Mouse (Mus musculus) G1E (cell line): ENCODE results near the gene Ascc1. TPM values are rescaled to one million over a fixed set of nuclear protein-coding genes. Genes with fewer than 3 reads are reported as not detected.
"Not testable (repeated sequence)": the region's sequence is repeated elsewhere in the genome, so short reads cannot be mapped to it uniquely, and the experiment has no call there.

ENCODE experiments used
- ATAC-seq: 2 replicates; pipeline ENCODE4 v1.8.0; 2016; ENCODE audit warnings: mild to moderate bottlenecking; ENCODE audit not compliant: insufficient number of reproducible peaks, poor library complexity, low FRiP score, severe bottlenecking; ENCODE audit errors: extremely low read depth
- DNase-seq: peaks from one replicate; pipeline ENCODE4 v3.0.0; 2012; ENCODE audit warnings: low spot score
- H3K27me3 ChIP-seq: 2 replicates; pipeline ENCODE4 v1.6.1; 2012; ENCODE audit warnings: mild to moderate bottlenecking, low read length, inconsistent platforms; ENCODE audit not compliant: insufficient read depth
- H3K36me3 ChIP-seq: replicated peaks from 2 replicates; pipeline ENCODE3; 2012; ENCODE audit warnings: mild to moderate bottlenecking, inconsistent platforms
- H3K4me1 ChIP-seq: 2 replicates; pipeline ENCODE4 v1.6.1; 2012; ENCODE audit warnings: low read depth, low read length, inconsistent platforms, mixed read lengths; ENCODE audit not compliant: insufficient read depth
- H3K4me3 ChIP-seq: 2 replicates; pipeline ENCODE4 v1.5.1; 2012; ENCODE audit warnings: low read depth, mild to moderate bottlenecking, inconsistent platforms, low read length, moderate library complexity, mixed read lengths
- H3K9me3 ChIP-seq: replicated peaks from 2 replicates; pipeline ENCODE4 v1.6.1; 2012; ENCODE audit warnings: inconsistent platforms
- CTCF ChIP-seq: IDR thresholded peaks from 2 replicates; pipeline ENCODE4 v1.5.1; 2012; ENCODE audit warnings: low read depth, low read length, inconsistent platforms, mixed read lengths
- GATA1 ChIP-seq: IDR thresholded peaks from 2 replicates; pipeline ENCODE4 v1.6.1; 2012; ENCODE audit warnings: borderline replicate concordance, low read length, inconsistent platforms, mixed read lengths
- GATA2 ChIP-seq: IDR thresholded peaks from 2 replicates; pipeline ENCODE4 v1.6.1; 2012; ENCODE audit warnings: low read depth, low read length, inconsistent platforms, borderline replicate concordance
- POLR2AphosphoS5 ChIP-seq: IDR thresholded peaks from 2 replicates; pipeline ENCODE4 v1.6.1; 2012; ENCODE audit warnings: low read depth, low read length, inconsistent platforms; ENCODE audit not compliant: insufficient replicate concordance
- TAL1 ChIP-seq: conservative IDR thresholded peaks from 2 replicates; pipeline ENCODE4 v1.6.1; 2012; ENCODE audit warnings: low read depth, low read length, inconsistent platforms, mixed read lengths
- polyA plus RNA-seq: library from polyadenylated mRNA; stranded (reverse); fragments of >175 nt; gene quantifications from 2 replicates; pipeline ENCODE4 v1.2.3, GENCODE M21; 2012
- total RNA-seq, 2 experiments: library from RNA; stranded (forward) in 1 of 2; stranded (reverse) in 1 of 2; fragments of 200-1000 nt in 1 of 2; fragments of >200 nt in 1 of 2; fragmentation: Nextera tagmentation in 1 of 2; gene quantifications; 2 replicates each; pipeline ENCODE4 v1.2.3; 2014 to 2017

Ascc1 gene
- total and polyA plus RNA-seq, 3 experiments = 19.3 to 22.6 (median 19.7) TPM

DNA sequence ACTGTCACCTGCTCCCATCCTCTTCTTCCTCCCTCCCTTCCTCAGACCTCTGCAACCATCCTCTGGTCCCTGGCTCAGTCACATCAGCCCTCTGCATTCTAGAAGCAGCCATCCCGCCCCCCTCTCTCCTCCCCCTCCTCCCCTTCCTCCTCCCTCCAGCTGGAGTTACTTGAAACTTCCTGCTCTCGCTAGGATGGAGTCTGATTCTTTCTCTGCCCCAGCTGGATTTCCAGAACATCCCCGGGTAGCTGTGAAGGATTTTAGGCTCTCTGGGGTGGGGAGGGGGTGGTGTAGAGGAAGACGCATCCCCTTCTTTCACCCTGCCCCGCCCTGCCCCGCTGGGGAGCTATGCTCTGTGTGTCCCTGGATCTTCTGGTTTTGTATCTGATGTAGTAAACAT lies 130.9 kb downstream of the Ascc1 start:
- Histone ChIP-seq H3K36me3 (no peaks in the 10 kb centered on the region), H3K4me1 (no peaks in the 10 kb centered on the region), H3K4me3 (no peak overlapping the region), H3K27me3 (peaks cover 5% of the 10 kb centered on the region; the same call in 1 of the 2 replicates), H3K9me3 (no peaks in the 10 kb centered on the region)
- DNase-seq (no peak), ATAC-seq (no peak)
- no peak for TF ChIP-seq TAL1
- no peak for TF ChIP-seq POLR2AphosphoS5
- TF ChIP-seq GATA2 = no peak
- TF ChIP-seq CTCF = no peak
- TF ChIP-seq GATA1 = no peak

DNA sequence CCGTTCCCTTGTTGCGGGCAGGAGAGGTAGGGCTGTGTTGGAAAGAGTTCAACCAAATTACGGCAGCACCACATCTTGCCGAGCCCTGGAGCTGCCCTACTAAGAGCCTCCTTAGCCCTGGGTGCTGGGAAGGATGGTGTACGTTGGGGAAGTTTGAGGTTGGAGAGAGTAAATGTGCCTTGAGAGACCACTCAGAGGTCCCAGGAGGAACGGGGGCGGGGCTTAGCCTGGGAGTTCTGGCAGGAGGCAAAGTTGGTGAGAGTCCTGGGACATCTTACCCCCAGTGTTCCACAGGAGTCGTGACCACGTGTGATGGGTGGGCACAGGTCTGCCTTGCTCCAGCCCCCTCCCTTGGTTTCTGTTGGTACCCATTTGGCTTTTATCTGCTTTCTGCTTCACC lies 131.6 kb downstream of the Ascc1 start:
- TF ChIP-seq CTCF (no peak), GATA2 (no peak), POLR2AphosphoS5 (no peak), TAL1 (no peak), GATA1 (no peak)
- DNase-seq (no peak), ATAC-seq (no peak)
- Histone ChIP-seq H3K4me3 (no peak overlapping the region), H3K36me3 (no peaks in the 10 kb centered on the region), H3K9me3 (no peaks in the 10 kb centered on the region), H3K27me3 (peaks cover 4% of the 10 kb centered on the region; the same call in 1 of the 2 replicates), H3K4me1 (no peaks in the 10 kb centered on the region)

- H3K4me3 ChIP-seq, ATAC-seq, DNase-seq, H3K27me3 ChIP-seq, H3K4me1 ChIP-seq, H3K36me3 ChIP-seq, H3K9me3 ChIP-seq: not testable (repeated sequence)
Observed at GRCm38 (mm10) chr10:60136010-60136409, 133.4 kb downstream of the Ascc1 start.

- DNase-seq (no peak), ATAC-seq (no peak)
- Histone ChIP-seq H3K27me3 (peaks cover 4% of the 10 kb centered on the region; the same call in 1 of the 2 replicates), H3K4me1 (no peaks in the 10 kb centered on the region), H3K9me3 (no peaks in the 10 kb centered on the region), H3K36me3 (no peaks in the 10 kb centered on the region), H3K4me3 (no peak overlapping the region)
- TF ChIP-seq TAL1 (no peak), POLR2AphosphoS5 (no peak), GATA1 (no peak)
Observed at GRCm38 (mm10) chr10:60136935-60137334, 134.3 kb downstream of the Ascc1 start.

DNA sequence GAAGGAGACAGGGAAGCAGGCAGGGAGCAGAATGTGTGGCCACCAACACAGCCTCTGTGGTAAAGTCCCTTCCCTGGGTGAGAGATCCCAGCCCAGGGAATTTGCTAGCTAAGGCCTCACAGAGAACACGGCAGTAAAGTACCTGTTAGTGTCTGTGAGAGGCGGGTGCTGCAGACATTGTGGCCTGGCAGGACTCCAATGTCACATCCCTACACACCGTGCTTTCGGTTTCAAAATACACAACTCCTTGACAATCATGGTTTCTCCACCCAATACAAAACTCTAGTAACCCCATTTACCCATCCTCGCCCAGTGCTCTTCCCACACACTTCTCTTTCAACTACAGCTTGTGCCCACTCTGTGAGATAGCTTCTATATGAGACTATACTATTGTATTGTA lies 136.1 kb downstream of the Ascc1 start:
- ATAC-seq (no peak; the same call in 1 of the 2 replicates), DNase-seq (no peak)
- H3K27me3 ChIP-seq = no peaks in the 10 kb centered on the region
- H3K36me3 ChIP-seq = no peaks in the 10 kb centered on the region
- no peaks in the 10 kb centered on the region for H3K9me3 ChIP-seq
- no peaks in the 10 kb centered on the region for H3K4me1 ChIP-seq
- TF ChIP-seq TAL1 = no peak
- no peak for TF ChIP-seq CTCF
- TF ChIP-seq GATA1 = no peak
- no peak for TF ChIP-seq POLR2AphosphoS5
- TF ChIP-seq GATA2 = no peak
- H3K4me3 ChIP-seq = no peak overlapping the region

- TF ChIP-seq GATA2 = no peak
- no peak for TF ChIP-seq GATA1
- no peak for TF ChIP-seq TAL1
- TF ChIP-seq CTCF = no peak
- TF ChIP-seq POLR2AphosphoS5 = no peak
- ATAC-seq (no peak), DNase-seq (no peak)
- H3K4me1 ChIP-seq = no peaks in the 10 kb centered on the region
- H3K36me3 ChIP-seq = no peaks in the 10 kb centered on the region
- no peak overlapping the region for H3K4me3 ChIP-seq
- H3K9me3 ChIP-seq = no peaks in the 10 kb centered on the region
- no peaks in the 10 kb centered on the region for H3K27me3 ChIP-seq
Observed at GRCm38 (mm10) chr10:60140751-60141150, 138.1 kb downstream of the Ascc1 start.

DNA sequence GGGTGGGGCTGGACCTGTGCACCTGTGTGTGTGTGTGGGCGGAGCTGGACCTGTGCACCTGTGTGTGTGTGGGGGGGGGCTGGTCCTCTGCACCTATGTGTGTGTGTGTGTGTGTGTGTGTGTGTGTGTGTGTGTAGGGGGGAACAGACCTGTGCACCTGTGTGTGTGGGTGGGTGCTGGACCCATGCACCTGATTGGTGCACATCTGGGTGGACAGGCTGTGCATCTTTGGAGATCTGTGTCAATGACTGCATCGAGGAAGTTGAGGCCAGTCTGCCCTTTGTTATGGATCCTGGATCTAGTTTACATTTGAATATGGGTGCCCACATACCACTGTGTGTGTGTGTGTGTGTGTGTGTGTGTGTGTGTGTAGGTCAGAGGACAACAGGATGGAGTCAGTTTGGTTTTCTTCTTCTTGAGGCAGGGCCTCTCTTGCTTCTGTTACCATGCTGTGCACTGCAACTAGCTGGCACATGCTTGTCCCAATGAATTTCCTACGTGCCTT lies 139.1 kb downstream of the Ascc1 start:
- ATAC-seq = no peak
- no peak for DNase-seq
- Histone ChIP-seq H3K36me3 (no peaks in the 10 kb centered on the region), H3K27me3 (no peaks in the 10 kb centered on the region), H3K4me1 (no peaks in the 10 kb centered on the region), H3K4me3 (no peak overlapping the region), H3K9me3 (no peaks in the 10 kb centered on the region)
- no peak for TF ChIP-seq POLR2AphosphoS5
- TF ChIP-seq GATA2 = no peak
- TF ChIP-seq GATA1 = no peak
- no peak for TF ChIP-seq TAL1
- TF ChIP-seq CTCF = no peak

- not testable (repeated sequence) for H3K4me3 ChIP-seq, H3K36me3 ChIP-seq, DNase-seq, H3K4me1 ChIP-seq, ATAC-seq, H3K9me3 ChIP-seq, H3K27me3 ChIP-seq
Observed at GRCm38 (mm10) chr10:60147510-60148047, 145.0 kb downstream of the Ascc1 start.
